Mouse (Mus musculus) brain, adult 2 months (tissue): ENCODE results near the gene Cx3cr1.
"Not testable (repeated sequence)": the region's sequence is repeated elsewhere in the genome, so short reads cannot be mapped to it uniquely, and the experiment has no call there.

Experiments
- DNase-seq: peaks from one replicate; pipeline ENCODE4 v3.0.0; 2011; ENCODE audit warnings: low read depth, low spot score

The Cx3cr1 gene

GRCm38 (mm10) chr9:120069779-120070178, at the start of gene Cx3cr1:
Gene Cx3cr1, minus strand, starts transcription at chr9:120069879.
- no peak for DNase-seq

DNA sequence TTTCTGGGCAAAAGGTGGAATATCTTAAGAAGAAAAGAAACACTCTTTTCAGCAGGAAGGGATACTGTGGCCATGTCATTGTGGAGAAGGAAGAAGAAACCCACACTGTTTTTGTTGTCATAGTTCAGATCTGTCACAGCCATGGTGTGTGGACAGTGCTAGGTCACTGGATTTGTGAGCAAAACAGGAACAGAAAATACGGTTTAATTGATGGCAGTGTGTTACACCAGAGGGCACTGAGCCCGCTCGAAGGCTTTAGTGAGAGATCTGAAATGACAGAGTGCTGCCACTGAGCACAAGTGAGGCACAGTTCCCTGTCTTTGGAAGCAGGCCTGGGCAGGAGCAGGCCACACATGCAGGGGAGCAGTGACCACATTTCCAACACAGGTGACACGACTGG, 48.5 kb upstream of the Cx3cr1 start:
- DNase-seq: no peak

- DNase-seq: no peak
Observed at GRCm38 (mm10) chr9:120116184-120116624, 46.5 kb upstream of the Cx3cr1 start.

GRCm38 (mm10) chr9:120115580-120115979, 45.9 kb upstream of the Cx3cr1 start:
- DNase-seq: no peak

DNA sequence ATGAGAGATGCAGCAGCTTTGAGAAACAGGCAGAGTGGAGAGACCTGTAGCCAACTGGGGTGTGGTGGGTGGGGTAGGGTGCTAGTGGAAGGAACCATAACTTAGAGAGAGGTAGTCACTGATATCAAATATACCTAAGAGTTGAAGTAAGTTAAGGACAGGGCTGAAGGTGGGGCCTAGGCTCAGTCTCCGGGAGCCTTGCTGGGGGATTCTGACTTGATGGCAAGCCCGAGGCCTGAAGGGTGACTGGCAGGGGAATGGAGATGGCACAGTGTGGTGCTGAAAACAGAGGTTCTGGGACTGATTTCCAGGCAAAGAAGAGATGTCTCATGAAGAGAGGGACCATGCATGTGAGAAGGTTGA, 45.1 kb upstream of the Cx3cr1 start:
- no peak for DNase-seq

- no peak for DNase-seq
Observed at GRCm38 (mm10) chr9:120114051-120114788, 44.5 kb upstream of the Cx3cr1 start.

- no peak for DNase-seq
Observed at GRCm38 (mm10) chr9:120113456-120113855, 43.8 kb upstream of the Cx3cr1 start.

GRCm38 (mm10) chr9:120112472-120112871, 42.8 kb upstream of the Cx3cr1 start:
- no peak for DNase-seq

DNA sequence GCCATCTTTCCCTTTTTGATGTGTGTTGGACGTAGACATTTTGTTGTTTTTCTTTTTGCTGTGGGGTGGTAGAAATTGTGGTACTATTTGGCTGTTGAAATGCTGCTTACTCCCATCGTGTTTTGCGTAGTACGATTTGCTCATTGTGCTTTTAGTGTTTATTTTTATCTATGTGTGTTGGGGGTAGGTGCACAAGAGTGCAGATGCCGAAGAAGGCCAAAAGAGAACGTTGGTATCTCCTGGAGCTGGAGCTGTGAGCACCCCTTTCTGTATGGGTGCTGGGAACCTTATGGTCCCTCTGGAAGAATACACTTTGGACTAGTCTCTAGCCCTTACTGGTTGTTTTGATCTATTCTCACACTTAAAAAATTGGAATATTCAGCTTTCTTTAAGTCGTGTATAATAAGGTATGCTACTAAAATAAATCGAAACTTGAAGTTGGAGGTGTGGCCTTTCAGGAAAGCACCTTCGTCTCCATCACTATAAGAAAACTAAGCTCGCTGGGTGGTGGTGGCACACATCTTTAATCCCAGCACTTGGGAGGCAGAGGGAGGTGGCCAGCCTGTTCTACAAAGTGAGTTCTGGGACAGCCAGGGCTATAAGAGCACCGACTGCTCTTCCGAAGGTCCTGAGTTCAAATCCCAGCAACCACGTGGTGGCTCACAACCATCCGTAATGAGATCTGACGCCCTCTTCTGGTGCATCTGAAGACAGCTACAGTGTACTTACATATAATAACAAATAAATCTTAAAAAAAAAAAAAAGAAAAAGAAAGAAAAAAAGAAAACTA, 41.7 kb upstream of the Cx3cr1 start:
- no peak for DNase-seq

GRCm38 (mm10) chr9:120110211-120111018, 40.7 kb upstream of the Cx3cr1 start, which contains the start of gene Slc25a38:
Gene Slc25a38, plus strand, starts transcription at chr9:120110374.
- DNase-seq: peak; percentile 98

- not testable (repeated sequence) for DNase-seq
Observed at GRCm38 (mm10) chr9:120108953-120109352, 39.3 kb upstream of the Cx3cr1 start.

- DNase-seq: no peak
Observed at GRCm38 (mm10) chr9:120101165-120101564, 31.5 kb upstream of the Cx3cr1 start.

GRCm38 (mm10) chr9:120099304-120099703, 29.6 kb upstream of the Cx3cr1 start:
- no peak for DNase-seq

- peak; percentile 84 for DNase-seq
Observed at GRCm38 (mm10) chr9:120098682-120099081, 29.0 kb upstream of the Cx3cr1 start.

GRCm38 (mm10) chr9:120095886-120096285, 26.2 kb upstream of the Cx3cr1 start:
- DNase-seq: no peak

- DNase-seq: no peak
Observed at GRCm38 (mm10) chr9:120093701-120094100, 24.0 kb upstream of the Cx3cr1 start.

DNA sequence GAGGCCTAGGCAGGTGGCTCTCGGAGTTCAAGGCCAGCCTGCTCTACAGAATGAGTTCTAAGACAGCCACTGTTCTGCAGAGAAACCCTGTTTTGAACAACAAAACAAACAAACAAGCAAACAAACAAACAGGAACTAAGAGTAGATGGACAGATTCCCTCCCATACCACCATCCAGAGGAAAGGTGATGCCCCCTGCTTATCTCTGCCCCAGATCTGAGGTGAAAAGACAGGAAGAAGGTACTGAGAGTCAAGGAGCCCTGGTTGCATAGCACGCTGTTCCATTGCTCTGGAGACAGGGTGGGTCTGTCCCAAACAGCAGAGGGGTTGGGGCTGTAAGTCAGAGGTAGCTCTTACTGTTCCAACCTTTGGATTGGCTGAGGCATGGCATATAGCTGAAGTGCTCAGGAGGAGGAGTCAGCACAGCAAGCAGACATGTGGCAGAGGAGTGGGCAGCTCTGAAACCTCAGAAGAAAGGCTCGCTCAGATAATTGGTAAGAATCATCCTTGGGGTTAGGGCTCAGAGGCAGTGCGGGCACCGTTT, 22.1 kb upstream of the Cx3cr1 start, which contains the start of gene Ccr8:
Ccr8 (plus strand) TSS at position 419 of the 543 bp plus-strand sequence.
- DNase-seq: no peak

DNA sequence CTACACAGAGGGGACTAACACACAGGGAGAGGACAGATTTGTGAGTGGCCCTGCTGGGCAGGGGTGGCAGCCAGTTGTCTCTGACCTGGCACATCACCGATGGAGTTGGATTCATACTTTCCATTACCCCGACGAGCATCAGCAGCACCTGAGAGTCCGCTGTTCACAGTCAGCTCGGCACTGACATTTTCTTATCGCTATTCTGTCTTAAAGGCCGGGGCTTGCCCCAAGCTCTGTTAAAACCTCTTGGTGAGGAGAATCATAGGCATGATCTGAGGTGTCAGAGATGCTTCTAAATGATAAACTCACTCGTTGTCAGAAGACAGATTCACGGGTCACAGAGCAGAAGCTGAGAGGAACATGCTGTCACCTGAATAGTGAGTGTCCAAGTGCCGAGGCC, 21.4 kb upstream of the Cx3cr1 start:
- DNase-seq: no peak

- no peak for DNase-seq
Observed at GRCm38 (mm10) chr9:120089125-120089524, 19.4 kb upstream of the Cx3cr1 start.

GRCm38 (mm10) chr9:120084406-120084805, 14.7 kb upstream of the Cx3cr1 start:
- no peak for DNase-seq

GRCm38 (mm10) chr9:120083158-120083894, 13.6 kb upstream of the Cx3cr1 start:
- DNase-seq: no peak
